Mouse (Mus musculus): ENCODE measurements at regions not wholly inside any gene's neighbourhood (a gene's known extent, or its start where the extent isn't known, plus 50 kb on each side); places are given as distances from the start of the nearest gene placed in this dataset.

- TF ChIP-seq POLR2A (IDR thresholded peaks at IDR 0.05; ENCODE audit: borderline replicate concordance, extremely low read depth, insufficient read depth, insufficient read length, poor library complexity, severe bottlenecking) (no peak), CTCF (IDR thresholded peaks at IDR 0.05; ENCODE audit: borderline replicate concordance, extremely low read depth, insufficient read depth, insufficient read length) (no peak)
Observed at GRCm38 (mm10) chr6:52424440-52424839, 111.1 kb downstream of the Evx1 start.
